Mouse (Mus musculus) kidney, adult 11 months (tissue): Measurements from ENCODE around the gene Foxb1.

ENCODE experiments used
- DNase-seq: peaks from one replicate; pipeline ENCODE4 v3.0.0; 2022

Gene Foxb1

GRCm38 (mm10) chr9:69756041-69756440 is 4.7 kb downstream of the Foxb1 start:
- DNase-seq: no peak

GRCm38 (mm10) chr9:69755157-69755556 is 5.6 kb downstream of the Foxb1 start:
- DNase-seq: no peak

GRCm38 (mm10) chr9:69754712-69755111 is 6.0 kb downstream of the Foxb1 start:
- DNase-seq: no peak

GRCm38 (mm10) chr9:69754291-69754690 is 6.4 kb downstream of the Foxb1 start:
- no peak for DNase-seq

GRCm38 (mm10) chr9:69747971-69748370 is 12.8 kb downstream of the Foxb1 start:
- DNase-seq: no peak

- no peak for DNase-seq
These were observed 32.0 kb downstream of the Foxb1 start for GRCm38 (mm10) chr9:69728736-69729135.

- no peak for DNase-seq
These were observed 42.3 kb downstream of the Foxb1 start for GRCm38 (mm10) chr9:69718431-69718830.

GRCm38 (mm10) chr9:69716364-69716763 is 44.4 kb downstream of the Foxb1 start:
- no peak for DNase-seq

GRCm38 (mm10) chr9:69715445-69715844 is 45.3 kb downstream of the Foxb1 start:
- DNase-seq: peak; percentile 10

GRCm38 (mm10) chr9:69714346-69714745 is 46.4 kb downstream of the Foxb1 start:
- no peak for DNase-seq

- DNase-seq: no peak
These were observed 47.0 kb downstream of the Foxb1 start for GRCm38 (mm10) chr9:69713577-69714327.

- no peak for DNase-seq
These were observed 47.8 kb downstream of the Foxb1 start for GRCm38 (mm10) chr9:69712714-69713525.
